Mouse (Mus musculus): Measurements from ENCODE around the gene Ms4a4c. TPM values are rescaled to one million over a fixed set of nuclear protein-coding genes. Genes with fewer than 3 reads are reported as not detected.
"Not testable (repeated sequence)": the region's sequence is repeated elsewhere in the genome, so short reads cannot be mapped to it uniquely, and the experiment has no call there.

The Ms4a4c gene
- polyA plus RNA-seq, 1 experiment from 2014 or later = not detected

DNA sequence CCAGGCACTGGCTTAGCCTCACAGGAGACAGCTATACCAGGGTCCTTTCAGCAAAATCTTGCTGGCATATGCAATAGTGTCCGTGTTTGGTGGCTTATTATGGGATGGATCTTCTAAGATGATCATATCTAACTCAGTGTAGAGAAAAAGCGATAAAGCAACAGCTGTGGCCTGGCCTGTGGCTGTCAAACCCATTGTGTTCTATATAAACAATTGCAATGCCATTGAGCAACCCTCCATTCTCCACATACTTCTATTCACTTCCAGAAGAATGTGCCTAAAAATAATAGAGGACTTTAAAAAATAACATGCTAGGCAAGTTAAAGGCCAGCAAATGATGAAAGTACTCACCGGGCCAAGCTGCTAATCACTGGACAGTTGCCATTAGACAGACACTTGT is 11.0 kb downstream of the Ms4a4c start:
- WGBS = 70% methylated on average over 3 of the region's 3 CpGs

DNA sequence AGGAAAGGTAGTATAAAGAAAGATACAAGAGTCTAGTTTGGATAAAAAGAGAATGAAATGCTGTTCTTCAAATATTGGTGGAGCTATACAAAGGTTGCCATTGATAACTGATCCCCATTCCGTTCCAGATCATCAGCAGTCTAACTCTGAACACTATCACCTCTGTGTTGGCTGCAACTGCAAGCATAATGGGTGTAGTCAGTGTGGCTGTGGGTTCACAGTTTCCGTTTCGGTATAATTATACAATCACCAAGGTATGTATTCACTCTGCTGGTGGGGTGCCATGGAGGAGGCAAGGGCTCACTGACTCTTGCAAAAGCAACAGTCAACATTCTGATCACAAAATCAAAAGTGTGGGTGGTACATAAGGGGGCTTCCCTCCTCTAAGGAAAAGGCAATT is 14.3 kb downstream of the Ms4a4c start:
- H3K4me3 ChIP-seq (ENCODE audit: low read depth, low read length); ATAC-seq (replicated peaks; ENCODE audit: insufficient number of reproducible peaks, low FRiP score, low TSS enrichment, low read depth): not testable (repeated sequence)

More for the DNA sequence above, 11.0 kb downstream of the Ms4a4c start:
- no peak for DNase-seq (ENCODE audit: low spot score)
- Histone ChIP-seq H3K9ac (replicated peaks; ENCODE audit: low read length) (no peak overlapping the region), H3K4me2 (ENCODE audit: low read depth, low read length) (no peak overlapping the region), H3K4me1 (ENCODE audit: control insufficient read depth, insufficient read depth, low read length) (no peaks in the 10 kb centered on the region), H3K4me3 (ENCODE audit: low read depth, low read length) (no peak overlapping the region), H3K36me3 (replicated peaks; ENCODE audit: control insufficient read depth, insufficient read depth, low read depth, low read length) (no peaks in the 10 kb centered on the region), H3K9me3 (replicated peaks; ENCODE audit: control insufficient read depth, low read length) (no peaks in the 10 kb centered on the region), H3K27me3 (ENCODE audit: control insufficient read depth, insufficient read depth, low read length) (no peaks in the 10 kb centered on the region), H3K27ac (replicated peaks; ENCODE audit: low read depth, low read length) (no peak overlapping the region)
- ATAC-seq (replicated peaks; ENCODE audit: insufficient number of reproducible peaks, low FRiP score, low TSS enrichment, low read depth) = no peak

DNA sequence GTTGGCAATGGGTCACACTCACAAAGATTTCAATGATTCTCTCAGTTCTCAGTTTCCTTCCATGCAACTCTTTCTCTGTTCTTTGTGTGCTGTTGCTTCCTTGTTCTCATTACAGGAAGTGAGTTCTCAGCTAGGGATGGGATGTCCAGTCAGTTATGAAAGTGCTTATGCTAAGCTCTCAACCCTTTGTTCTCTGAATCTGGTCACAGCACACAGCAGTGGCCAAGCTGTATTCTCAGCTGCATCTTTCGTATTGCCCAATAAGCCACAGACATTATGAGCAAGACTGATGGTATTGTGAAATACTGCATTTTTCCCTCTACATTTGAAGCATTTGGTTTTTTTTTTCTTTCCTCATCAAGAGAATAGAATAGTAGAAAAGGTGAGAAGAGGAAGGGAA is 26.6 kb downstream of the Ms4a4c start:
- DNase-seq (ENCODE audit: low spot score); H3K36me3 ChIP-seq (replicated peaks; ENCODE audit: control insufficient read depth, insufficient read depth, low read depth, low read length); H3K9ac ChIP-seq (replicated peaks; ENCODE audit: low read length); H3K9me3 ChIP-seq (replicated peaks; ENCODE audit: control insufficient read depth, low read length); H3K4me2 ChIP-seq (ENCODE audit: low read depth, low read length); H3K27me3 ChIP-seq (ENCODE audit: control insufficient read depth, insufficient read depth, low read length); H3K4me3 ChIP-seq (ENCODE audit: low read depth, low read length); H3K27ac ChIP-seq (replicated peaks; ENCODE audit: low read depth, low read length); H3K4me1 ChIP-seq (ENCODE audit: control insufficient read depth, insufficient read depth, low read length); ATAC-seq (replicated peaks; ENCODE audit: insufficient number of reproducible peaks, low FRiP score, low TSS enrichment, low read depth): not testable (repeated sequence)
- WGBS = 88% methylated on average over 1 of the region's 1 CpGs

More for the DNA sequence above, 14.3 kb downstream of the Ms4a4c start:
- H3K4me2 ChIP-seq (ENCODE audit: low read depth, low read length); DNase-seq (ENCODE audit: low spot score); H3K9me3 ChIP-seq (replicated peaks; ENCODE audit: control insufficient read depth, low read length); H3K27ac ChIP-seq (replicated peaks; ENCODE audit: low read depth, low read length); H3K9ac ChIP-seq (replicated peaks; ENCODE audit: low read length); H3K27me3 ChIP-seq (ENCODE audit: control insufficient read depth, insufficient read depth, low read length); H3K4me1 ChIP-seq (ENCODE audit: control insufficient read depth, insufficient read depth, low read length); H3K36me3 ChIP-seq (replicated peaks; ENCODE audit: control insufficient read depth, insufficient read depth, low read depth, low read length): not testable (repeated sequence)
- WGBS = 39% methylated on average over 1 of the region's 3 CpGs

DNA sequence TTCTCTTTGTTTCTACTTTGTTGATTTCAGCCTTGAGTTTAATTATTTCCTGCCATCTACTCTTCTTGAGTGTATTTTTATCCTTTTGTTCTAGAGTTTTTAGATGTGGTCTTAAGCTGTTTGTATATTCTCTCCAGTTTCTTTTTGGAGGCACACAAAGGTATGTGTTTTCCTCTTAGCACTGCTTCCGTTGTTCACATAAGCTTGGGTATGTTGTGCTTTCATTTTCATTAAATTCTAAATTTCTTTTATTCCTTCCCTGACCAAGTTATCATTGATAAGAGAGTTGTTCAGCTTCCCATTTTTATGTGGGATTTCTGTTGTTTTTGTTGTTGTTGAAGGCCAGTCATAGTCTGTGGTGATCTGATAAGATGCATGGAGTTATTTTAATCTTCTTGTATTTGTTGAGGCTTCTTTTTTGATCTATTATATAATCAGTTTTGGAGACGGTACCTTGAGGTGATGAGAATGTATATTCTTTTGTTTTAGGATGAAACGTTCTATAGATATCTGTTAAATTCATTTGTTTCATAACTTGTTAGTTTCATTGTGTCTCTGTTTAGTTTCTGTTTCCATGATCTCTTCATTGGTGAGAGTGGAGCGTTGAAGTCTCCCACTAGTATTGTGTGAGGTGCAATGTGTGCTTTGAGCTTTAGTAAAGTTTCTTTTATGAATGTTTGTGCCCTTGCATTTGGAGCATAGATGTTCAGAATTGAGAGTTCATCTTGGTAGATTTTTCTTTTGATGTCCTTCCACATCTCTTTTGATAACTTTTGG is 30.7 kb downstream of the Ms4a4c start:
- Histone ChIP-seq H3K27ac (replicated peaks; ENCODE audit: low read depth, low read length) (no peak overlapping the region), H3K9ac (replicated peaks; ENCODE audit: low read length) (no peak overlapping the region), H3K4me3 (ENCODE audit: low read depth, low read length) (no peak overlapping the region), H3K9me3 (replicated peaks; ENCODE audit: control insufficient read depth, low read length) (no peaks in the 10 kb centered on the region), H3K27me3 (ENCODE audit: control insufficient read depth, insufficient read depth, low read length) (no peaks in the 10 kb centered on the region), H3K4me2 (ENCODE audit: low read depth, low read length) (no peak overlapping the region), H3K36me3 (replicated peaks; ENCODE audit: control insufficient read depth, insufficient read depth, low read depth, low read length) (no peaks in the 10 kb centered on the region), H3K4me1 (ENCODE audit: control insufficient read depth, insufficient read depth, low read length) (no peaks in the 10 kb centered on the region)
- ATAC-seq (replicated peaks; ENCODE audit: insufficient number of reproducible peaks, low FRiP score, low TSS enrichment, low read depth) (no peak), DNase-seq (ENCODE audit: low spot score) (no peak)
- WGBS = 89% methylated on average over 4 of the region's 4 CpGs

DNA sequence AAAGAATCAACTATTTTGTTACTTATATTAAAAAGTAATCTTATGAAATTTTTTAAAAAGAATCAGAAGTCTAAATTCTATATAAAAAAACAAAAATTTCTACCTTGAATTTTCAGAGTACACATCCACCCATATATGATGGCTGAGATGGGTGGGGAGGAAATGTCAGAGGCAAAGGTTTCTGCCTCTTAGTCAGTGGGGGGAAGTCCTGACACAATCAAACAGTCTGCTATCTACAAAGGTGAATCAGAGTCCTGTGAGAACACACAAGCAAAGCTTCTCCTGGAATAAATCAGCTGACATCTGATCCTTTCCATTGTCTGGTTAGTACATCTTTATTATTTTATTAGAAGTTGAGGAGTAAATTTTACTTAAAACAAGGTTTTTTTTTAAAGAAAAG is 38.8 kb downstream of the Ms4a4c start, which contains the start of gene Ms4a4b:
Ms4a4b (plus strand) TSS at position 216 of the 400 bp plus-strand sequence.
- H3K4me3 ChIP-seq (ENCODE audit: low read depth, low read length) = no peak within 1 kb of the TSS
- H3K9ac ChIP-seq (replicated peaks; ENCODE audit: low read length) = no peak within 1 kb of the TSS
- no peaks in the 10 kb centered on the region for H3K9me3 ChIP-seq (replicated peaks; ENCODE audit: control insufficient read depth, low read length)
- no peak within 1 kb of the TSS for H3K4me2 ChIP-seq (ENCODE audit: low read depth, low read length)
- H3K36me3 ChIP-seq (replicated peaks; ENCODE audit: control insufficient read depth, insufficient read depth, low read depth, low read length) = no peaks in the 10 kb centered on the region
- DNase-seq (ENCODE audit: low spot score) (no peak), ATAC-seq (replicated peaks; ENCODE audit: insufficient number of reproducible peaks, low FRiP score, low TSS enrichment, low read depth) (no peak)
- no peaks in the 10 kb centered on the region for H3K4me1 ChIP-seq (ENCODE audit: control insufficient read depth, insufficient read depth, low read length)
- no peak within 1 kb of the TSS for H3K27ac ChIP-seq (replicated peaks; ENCODE audit: low read depth, low read length)
- no peaks in the 10 kb centered on the region for H3K27me3 ChIP-seq (ENCODE audit: control insufficient read depth, insufficient read depth, low read length)

DNA sequence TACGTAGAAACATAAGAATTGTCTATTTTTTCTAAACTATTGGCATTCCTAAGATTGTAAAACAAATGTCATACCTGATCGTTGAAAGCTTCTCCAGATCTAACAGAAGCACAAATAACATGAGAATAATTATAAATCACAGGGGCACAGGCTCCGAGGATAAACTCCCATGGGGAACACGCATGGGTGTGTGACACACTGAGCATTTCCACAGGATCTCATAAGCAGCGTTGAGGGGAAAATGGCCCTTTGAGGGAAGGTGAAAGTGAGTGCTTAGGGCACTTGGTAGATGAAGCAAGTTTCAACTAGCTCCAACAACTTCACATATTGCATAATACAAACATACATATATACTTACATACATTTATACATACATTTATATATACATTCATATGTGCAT is 39.4 kb downstream of the Ms4a4c start:
- no peaks in the 10 kb centered on the region for H3K36me3 ChIP-seq (replicated peaks; ENCODE audit: control insufficient read depth, insufficient read depth, low read depth, low read length)
- ATAC-seq (replicated peaks; ENCODE audit: insufficient number of reproducible peaks, low FRiP score, low TSS enrichment, low read depth) (no peak), DNase-seq (ENCODE audit: low spot score) (no peak)
- 88% methylated on average over 5 of the region's 5 CpGs for WGBS
- no peak overlapping the region for H3K4me3 ChIP-seq (ENCODE audit: low read depth, low read length)
- no peak overlapping the region for H3K9ac ChIP-seq (replicated peaks; ENCODE audit: low read length)
- H3K4me1 ChIP-seq (ENCODE audit: control insufficient read depth, insufficient read depth, low read length) = no peaks in the 10 kb centered on the region
- H3K27me3 ChIP-seq (ENCODE audit: control insufficient read depth, insufficient read depth, low read length) = no peaks in the 10 kb centered on the region
- no peaks in the 10 kb centered on the region for H3K9me3 ChIP-seq (replicated peaks; ENCODE audit: control insufficient read depth, low read length)
- no peak overlapping the region for H3K4me2 ChIP-seq (ENCODE audit: low read depth, low read length)
- no peak overlapping the region for H3K27ac ChIP-seq (replicated peaks; ENCODE audit: low read depth, low read length)

DNA sequence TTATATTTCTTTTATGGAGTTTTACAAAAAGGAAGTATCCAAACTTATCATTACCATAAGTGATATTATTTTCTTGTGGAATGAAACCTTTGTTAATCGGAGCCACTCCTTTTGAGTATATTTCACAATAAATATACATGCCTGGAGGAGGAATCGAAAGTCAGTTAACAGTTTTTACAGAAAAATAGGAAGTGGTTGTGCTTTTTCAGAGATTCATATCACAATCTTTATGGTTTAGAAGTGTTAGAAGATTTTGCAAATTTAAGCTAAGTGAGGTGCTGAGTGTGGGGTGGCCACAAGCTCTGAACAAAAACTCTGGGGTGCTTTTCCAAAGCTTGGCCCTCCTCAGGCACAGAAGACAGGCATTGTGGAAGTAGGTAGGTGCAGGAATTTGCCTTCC is 42.7 kb downstream of the Ms4a4c start:
- ATAC-seq (replicated peaks; ENCODE audit: insufficient number of reproducible peaks, low FRiP score, low TSS enrichment, low read depth) = no peak
- WGBS = 86% methylated on average over 2 of the region's 2 CpGs
- no peak overlapping the region for H3K4me2 ChIP-seq (ENCODE audit: low read depth, low read length)

DNA sequence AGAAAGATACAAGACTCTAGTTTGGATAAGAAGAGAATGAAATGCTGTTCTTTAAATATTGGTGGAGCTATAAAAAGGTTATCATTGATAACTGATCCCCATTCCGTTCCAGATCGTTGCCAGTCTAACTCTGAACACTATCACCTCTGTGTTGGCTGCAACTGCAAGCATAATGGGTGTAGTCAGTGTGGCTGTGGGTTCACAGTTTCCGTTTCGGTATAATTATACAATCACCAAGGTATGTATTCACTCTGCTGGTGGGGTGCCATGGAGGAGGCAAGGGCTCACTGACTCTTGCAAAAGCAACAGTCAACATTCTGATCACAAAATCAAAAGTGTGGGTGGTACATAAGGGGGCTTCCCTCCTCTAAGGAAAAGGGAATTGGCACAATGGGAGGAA is 54.5 kb downstream of the Ms4a4c start:
- H3K36me3 ChIP-seq (replicated peaks; ENCODE audit: control insufficient read depth, insufficient read depth, low read depth, low read length); H3K4me3 ChIP-seq (ENCODE audit: low read depth, low read length); H3K27ac ChIP-seq (replicated peaks; ENCODE audit: low read depth, low read length); H3K9me3 ChIP-seq (replicated peaks; ENCODE audit: control insufficient read depth, low read length); H3K4me2 ChIP-seq (ENCODE audit: low read depth, low read length); DNase-seq (ENCODE audit: low spot score); H3K4me1 ChIP-seq (ENCODE audit: control insufficient read depth, insufficient read depth, low read length); H3K9ac ChIP-seq (replicated peaks; ENCODE audit: low read length); H3K27me3 ChIP-seq (ENCODE audit: control insufficient read depth, insufficient read depth, low read length); ATAC-seq (replicated peaks; ENCODE audit: insufficient number of reproducible peaks, low FRiP score, low TSS enrichment, low read depth): not testable (repeated sequence)
- 75% methylated on average over 2 of the region's 4 CpGs for WGBS

More for the DNA sequence above, 42.7 kb downstream of the Ms4a4c start:
- H3K9ac ChIP-seq (replicated peaks; ENCODE audit: low read length) = no peak overlapping the region
- no peak overlapping the region for H3K4me3 ChIP-seq (ENCODE audit: low read depth, low read length)
- no peaks in the 10 kb centered on the region for H3K27me3 ChIP-seq (ENCODE audit: control insufficient read depth, insufficient read depth, low read length)
- no peaks in the 10 kb centered on the region for H3K4me1 ChIP-seq (ENCODE audit: control insufficient read depth, insufficient read depth, low read length)
- H3K36me3 ChIP-seq (replicated peaks; ENCODE audit: control insufficient read depth, insufficient read depth, low read depth, low read length) = no peaks in the 10 kb centered on the region
- DNase-seq (ENCODE audit: low spot score) = no peak
- H3K27ac ChIP-seq (replicated peaks; ENCODE audit: low read depth, low read length) = no peak overlapping the region
- no peaks in the 10 kb centered on the region for H3K9me3 ChIP-seq (replicated peaks; ENCODE audit: control insufficient read depth, low read length)
